Mouse (Mus musculus) brain, embryonic 18.5 days (tissue): ENCODE data around the gene Themis.

ENCODE experiments used
- DNase-seq: peaks from one replicate; pipeline ENCODE4 v3.0.0-alpha.2; 2012; ENCODE audit warnings: low read depth, low spot score

Gene Themis

GRCm38 (mm10) chr10:28805160-28805559, 137.0 kb downstream of the Themis start:
- no peak for DNase-seq

- DNase-seq, result peak; percentile 36
Measured at GRCm38 (mm10) chr10:28811928-28812570, 143.9 kb downstream of the Themis start.

- no peak for DNase-seq
Measured at GRCm38 (mm10) chr10:28812571-28812936, 144.4 kb downstream of the Themis start.

GRCm38 (mm10) chr10:28816160-28816559, 148.0 kb downstream of the Themis start:
- no peak for DNase-seq

GRCm38 (mm10) chr10:28822320-28822719, 154.2 kb downstream of the Themis start:
- no peak for DNase-seq

GRCm38 (mm10) chr10:28842605-28843004, 174.4 kb downstream of the Themis start:
- DNase-seq, result no peak

GRCm38 (mm10) chr10:28843755-28844717, 175.9 kb downstream of the Themis start:
- peak; percentile 51 for DNase-seq

- DNase-seq, result no peak
Measured at GRCm38 (mm10) chr10:28856154-28856553, 188.0 kb downstream of the Themis start.

GRCm38 (mm10) chr10:28870580-28871354, 202.6 kb downstream of the Themis start:
- no peak for DNase-seq

GRCm38 (mm10) chr10:28874605-28875004, 206.4 kb downstream of the Themis start:
- no peak for DNase-seq

GRCm38 (mm10) chr10:28887643-28888042, 219.5 kb downstream of the Themis start:
- DNase-seq, result no peak

- DNase-seq, result no peak
Measured at GRCm38 (mm10) chr10:28890886-28891285, 222.7 kb downstream of the Themis start.

- no peak for DNase-seq
Measured at GRCm38 (mm10) chr10:28898351-28898750, 230.2 kb downstream of the Themis start.
